Mouse (Mus musculus) midbrain, postnatal 0 days (tissue): ENCODE results near the gene Cenpf. TPM values are rescaled to one million over a fixed set of nuclear protein-coding genes. Genes with fewer than 3 reads are reported as not detected.
A peak's percentile ranks its signal among the peaks of the same experiment; 100 is the strongest.

Source experiments
- ATAC-seq: fragments of 200-750 bp; cut with Nextera tagmentation; 2 replicates; pipeline ENCODE4 v1.8.0; 2017; ENCODE audit warnings: moderate number of reproducible peaks, mild to moderate bottlenecking, moderate TSS enrichment, moderate library complexity; ENCODE audit not compliant: low FRiP score
- DNase-seq: peaks from one replicate; pipeline ENCODE4 v3.0.0-alpha.2; 2015; ENCODE audit warnings: low spot score
- H3K27ac ChIP-seq: fragments of 300-500 bp; sonication (generic); 2 replicates; pipeline ENCODE4 v1.5.1; 2014; ENCODE audit warnings: low read depth, mild to moderate bottlenecking, low read length, mixed read lengths
- H3K27me3 ChIP-seq: fragments of 300-500 bp; sonication (generic); 2 replicates; pipeline ENCODE4 v1.6.1; 2014; ENCODE audit warnings: low read length, control low read depth, mixed read lengths; ENCODE audit not compliant: insufficient read depth
- H3K36me3 ChIP-seq: fragments of 300-500 bp; sonication (generic); 2 replicates; pipeline ENCODE4 v1.6.1; 2014; ENCODE audit warnings: low read length, control low read depth, mixed read lengths; ENCODE audit not compliant: insufficient read depth
- H3K4me1 ChIP-seq: fragments of 300-500 bp; sonication (generic); 2 replicates; pipeline ENCODE4 v1.6.1; 2014; ENCODE audit warnings: mild to moderate bottlenecking, control low read depth, antibody characterized with exemption, low read length, mixed read lengths; ENCODE audit not compliant: insufficient read depth
- H3K4me2 ChIP-seq: fragments of 300-500 bp; sonication (generic); 2 replicates; pipeline ENCODE4 v1.6.1; 2014; ENCODE audit warnings: low read depth, mild to moderate bottlenecking, low read length, mixed read lengths; ENCODE audit not compliant: poor library complexity, severe bottlenecking
- H3K4me3 ChIP-seq: fragments of 300-500 bp; sonication (generic); 2 replicates; pipeline ENCODE4 v1.5.1; 2014; ENCODE audit warnings: low read depth, mild to moderate bottlenecking, low read length, moderate library complexity
- H3K9ac ChIP-seq: fragments of 300-500 bp; sonication (generic); replicated peaks from 2 replicates; pipeline ENCODE4 v1.6.1; 2014; ENCODE audit warnings: mild to moderate bottlenecking, low read length, moderate library complexity, mixed read lengths; ENCODE audit not compliant: poor library complexity, severe bottlenecking
- H3K9me3 ChIP-seq: fragments of 300-500 bp; sonication (generic); 2 replicates; pipeline ENCODE4 v1.6.1; 2016; ENCODE audit warnings: low read length, control low read depth
- CTCF ChIP-seq: IDR thresholded peaks from 2 replicates; pipeline ENCODE4 v1.5.1; 2016; ENCODE audit warnings: antibody characterized with exemption, mild to moderate bottlenecking
- WGBS: fragments of 180-500 bp; shearing (Covaris S2); extraction: QIAGEN DNeasy Blood & Tissue Kit; methylation state at CpG from one replicate; pipeline ENCODE4 v1.1.7; 2014; 5-methylcytosine and 5-hydroxymethylcytosine counted together
- polyA plus RNA-seq: library from polyadenylated mRNA; unstranded; fragments of >200 nt; fragmentation: Nextera tagmentation; extraction: Ambion mirVana; gene quantifications from 2 replicates; pipeline ENCODE4 v1.2.1, GENCODE M21; 2015
- total RNA-seq: library from RNA; depleted of rRNA; stranded (reverse); fragments of >200 nt; gene quantifications from 2 replicates; pipeline ENCODE4 v1.2.3, GENCODE M21; 2014

The Cenpf gene
- total and polyA plus RNA-seq, 2 experiments from 2014 or later = 3.0 to 6.8 TPM

- H3K36me3 ChIP-seq = no peaks in the 10 kb centered on the region
- no peak for TF ChIP-seq CTCF
- peak overlapping the region; percentile 64; the same call in 1 of the 2 replicates for H3K4me2 ChIP-seq
- peaks cover 3% of the 10 kb centered on the region; the same call in 1 of the 2 replicates for H3K4me1 ChIP-seq
- no peaks in the 10 kb centered on the region for H3K27me3 ChIP-seq
- H3K4me3 ChIP-seq = no peak overlapping the region
- WGBS = 17% methylated on average over 4 of the region's 4 CpGs
- no peaks in the 10 kb centered on the region for H3K9me3 ChIP-seq
- no peak overlapping the region for H3K27ac ChIP-seq
- H3K9ac ChIP-seq = no peak overlapping the region
- ATAC-seq (no peak), DNase-seq (no peak)
Observed at GRCm38 (mm10) chr1:189689050-189689833, 1.4 kb upstream of the Cenpf start.

DNA sequence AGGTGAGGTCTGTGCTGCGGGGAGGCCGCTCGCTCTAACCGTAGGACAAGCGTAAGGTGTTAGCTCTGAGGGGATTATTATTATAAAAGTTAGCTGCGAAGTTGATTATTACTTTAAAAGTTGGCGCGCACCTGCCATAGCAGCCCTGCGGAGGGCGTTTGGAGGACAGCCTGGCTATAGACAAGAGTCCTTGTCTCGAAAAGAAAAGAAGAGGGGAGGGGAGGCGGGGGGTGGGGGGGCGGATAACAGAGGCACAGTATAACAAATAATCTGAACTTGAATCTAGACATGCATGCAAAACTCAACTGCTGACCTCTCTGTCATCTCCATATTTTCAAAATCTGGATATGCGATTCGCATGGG is 483 bp upstream of the Cenpf start:
- peak; percentile 66 for ATAC-seq
- WGBS = 1% methylated on average over 15 of the region's 15 CpGs

DNA sequence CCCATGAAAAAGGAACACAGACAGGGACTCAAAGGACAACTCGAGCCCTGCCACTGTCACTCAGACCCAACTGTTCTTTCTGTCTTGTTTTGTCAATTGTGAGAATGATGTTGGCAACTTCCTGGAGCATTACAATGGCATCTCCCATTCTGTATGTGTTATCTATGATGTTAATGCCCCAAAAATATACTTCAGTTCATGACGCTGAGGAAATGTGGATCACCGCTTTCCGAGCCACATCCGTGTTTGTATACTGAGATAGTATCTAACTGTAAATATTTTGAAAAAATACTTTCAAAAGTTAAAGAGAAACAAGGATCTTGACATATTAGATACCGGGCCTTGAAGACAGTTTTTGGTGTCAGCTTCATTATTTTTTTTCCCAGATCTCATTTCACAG is 1.9 kb downstream of the Cenpf start:
- TF ChIP-seq CTCF = no peak
- Histone ChIP-seq H3K4me3 (no peak overlapping the region), H3K4me2 (no peak overlapping the region), H3K27ac (no peak overlapping the region), H3K27me3 (no peaks in the 10 kb centered on the region), H3K4me1 (peaks cover 3% of the 10 kb centered on the region; the same call in 1 of the 2 replicates), H3K9ac (no peak overlapping the region), H3K36me3 (no peaks in the 10 kb centered on the region), H3K9me3 (no peaks in the 10 kb centered on the region)
- ATAC-seq (no peak), DNase-seq (no peak)
- 85% methylated on average over 6 of the region's 6 CpGs for WGBS

More for the DNA sequence above, 483 bp upstream of the Cenpf start:
- H3K36me3 ChIP-seq = no peaks in the 10 kb centered on the region
- TF ChIP-seq CTCF = no peak
- peak overlapping the region; percentile 58 for H3K4me3 ChIP-seq
- DNase-seq = no peak
- H3K4me2 ChIP-seq = peak overlapping the region; percentile 64
- no peaks in the 10 kb centered on the region for H3K27me3 ChIP-seq
- no peak overlapping the region for H3K9ac ChIP-seq
- peaks cover 3% of the 10 kb centered on the region; the same call in 1 of the 2 replicates for H3K4me1 ChIP-seq
- no peaks in the 10 kb centered on the region for H3K9me3 ChIP-seq
- H3K27ac ChIP-seq = no peak overlapping the region

DNA sequence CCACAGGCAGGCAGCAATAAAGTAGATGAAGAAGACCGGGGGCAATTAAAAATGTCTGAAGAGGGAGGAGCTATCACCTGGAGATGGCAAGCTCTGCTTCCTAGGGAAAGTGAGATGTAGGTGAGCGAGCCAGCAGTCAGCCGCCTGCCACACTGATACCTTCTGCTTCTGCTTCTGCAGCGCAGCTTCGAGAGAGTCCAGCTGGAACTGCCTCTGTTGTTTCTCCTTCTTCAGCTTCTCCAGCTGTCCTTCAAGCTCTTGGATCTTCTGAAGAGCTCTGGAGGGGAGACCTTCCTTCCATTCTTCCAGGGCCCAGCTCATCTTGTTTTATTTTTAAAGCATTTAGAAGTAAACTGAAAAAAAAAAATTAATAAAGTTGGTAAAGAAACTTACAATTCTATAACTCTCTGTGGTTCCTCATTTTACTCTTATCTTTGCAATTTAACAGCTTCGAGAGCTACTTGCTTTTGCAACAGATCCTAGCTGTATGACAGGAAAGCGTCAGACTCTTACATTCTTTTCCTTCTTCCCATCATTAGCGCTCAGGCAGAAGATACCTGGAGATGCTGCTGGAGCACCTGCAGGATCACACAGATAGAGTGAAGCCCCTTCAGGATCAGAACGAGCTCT is 3.0 kb downstream of the Cenpf start:
- 96% methylated on average over 9 of the region's 9 CpGs for WGBS

DNA sequence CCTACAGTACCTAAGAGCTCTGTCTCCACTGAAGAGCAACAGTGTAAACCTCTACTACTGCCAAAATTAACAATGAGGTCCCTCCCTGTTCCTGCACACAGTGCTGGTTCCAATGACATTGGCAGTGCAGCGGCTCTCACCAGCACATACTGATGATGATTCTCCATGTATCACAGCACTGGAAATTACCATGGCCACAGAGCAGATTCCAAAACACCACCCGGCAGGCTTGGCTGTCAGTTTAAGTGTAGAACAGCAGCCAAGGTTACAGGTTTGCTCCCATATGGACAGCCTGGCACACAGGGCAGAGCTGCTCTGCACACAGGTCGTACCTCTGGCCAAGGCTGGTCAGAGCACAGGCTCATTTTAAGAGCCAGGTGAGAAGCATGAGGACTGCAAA is 8.3 kb downstream of the Cenpf start:
- Histone ChIP-seq H3K4me3 (no peak overlapping the region), H3K4me1 (no peaks in the 10 kb centered on the region), H3K36me3 (no peaks in the 10 kb centered on the region), H3K9ac (no peak overlapping the region), H3K4me2 (no peak overlapping the region), H3K27ac (no peak overlapping the region), H3K27me3 (no peaks in the 10 kb centered on the region), H3K9me3 (no peaks in the 10 kb centered on the region)
- ATAC-seq (no peak), DNase-seq (no peak)
- WGBS = 96% methylated on average over 3 of the region's 3 CpGs
- no peak for TF ChIP-seq CTCF

More for the DNA sequence above, 3.0 kb downstream of the Cenpf start:
- no peak overlapping the region for H3K27ac ChIP-seq
- DNase-seq (no peak), ATAC-seq (no peak)
- H3K4me2 ChIP-seq = no peak overlapping the region
- peaks cover 3% of the 10 kb centered on the region; the same call in 1 of the 2 replicates for H3K4me1 ChIP-seq
- H3K9me3 ChIP-seq = no peaks in the 10 kb centered on the region
- H3K4me3 ChIP-seq = no peak overlapping the region
- H3K27me3 ChIP-seq = no peaks in the 10 kb centered on the region
- no peaks in the 10 kb centered on the region for H3K36me3 ChIP-seq
- no peak for TF ChIP-seq CTCF
- H3K9ac ChIP-seq = no peak overlapping the region

- TF ChIP-seq CTCF = no peak
- no peaks in the 10 kb centered on the region for H3K36me3 ChIP-seq
- no peaks in the 10 kb centered on the region for H3K27me3 ChIP-seq
- no peak overlapping the region for H3K4me3 ChIP-seq
- 82% methylated on average over 4 of the region's 4 CpGs for WGBS
- no peak for ATAC-seq
- no peak overlapping the region for H3K9ac ChIP-seq
- H3K4me2 ChIP-seq = no peak overlapping the region
- H3K4me1 ChIP-seq = no peaks in the 10 kb centered on the region
- DNase-seq = no peak
- no peaks in the 10 kb centered on the region for H3K9me3 ChIP-seq
- no peak overlapping the region for H3K27ac ChIP-seq
Observed at GRCm38 (mm10) chr1:189675953-189676352, 11.9 kb downstream of the Cenpf start.
